Mouse (Mus musculus): Measurements from ENCODE around the gene Gmfb. TPM values are rescaled to one million over a fixed set of nuclear protein-coding genes. Genes with fewer than 3 reads are reported as not detected.
"Not testable (repeated sequence)": the region's sequence is repeated elsewhere in the genome, so short reads cannot be mapped to it uniquely, and the experiment has no call there.

Gmfb gene
- polyA plus RNA-seq, 1 experiment from 2014 or later: 76.1 TPM

GRCm38 (mm10) chr14:46831837-46832333, 9.8 kb upstream of the Gmfb start, which contains the start of gene Cgrrf1:
Gene Cgrrf1 (plus strand): TSS chr14:46832125.
- Histone ChIP-seq H3K27ac (ENCODE audit: low read length) (peak within 1 kb of the TSS; percentile 52), H3K4me2 (replicated peaks; ENCODE audit: low read depth, low read length) (peak within 1 kb of the TSS; percentile 64), H3K9me3 (ENCODE audit: low read length) (no peaks in the 10 kb centered on the region), H3K4me1 (ENCODE audit: insufficient read depth, low read length) (peaks cover 11% of the 10 kb centered on the region), H3K27me3 (ENCODE audit: insufficient read depth, low read length) (no peaks in the 10 kb centered on the region), H3K36me3 (ENCODE audit: insufficient read depth, low read length) (no peaks in the 10 kb centered on the region), H3K9ac (replicated peaks; ENCODE audit: low read length) (peak within 1 kb of the TSS; percentile 78), H3K4me3 (ENCODE audit: low read length) (peak within 1 kb of the TSS; percentile 65)
- under 1% methylated on average over 32 of the region's 32 CpGs for WGBS
- peak; percentile 100 for ATAC-seq (ENCODE audit: low FRiP score, low TSS enrichment)

GRCm38 (mm10) chr14:46831295-46831694, 9.3 kb upstream of the Gmfb start:
- H3K27me3 ChIP-seq (ENCODE audit: insufficient read depth, low read length): no peaks in the 10 kb centered on the region
- peak overlapping the region; percentile 65 for H3K4me3 ChIP-seq (ENCODE audit: low read length)
- peaks cover 11% of the 10 kb centered on the region for H3K4me1 ChIP-seq (ENCODE audit: insufficient read depth, low read length)
- no peaks in the 10 kb centered on the region for H3K36me3 ChIP-seq (ENCODE audit: insufficient read depth, low read length)
- peak overlapping the region; percentile 64 for H3K4me2 ChIP-seq (replicated peaks; ENCODE audit: low read depth, low read length)
- H3K27ac ChIP-seq (ENCODE audit: low read length): peak overlapping the region; percentile 46
- peak overlapping the region; percentile 78 for H3K9ac ChIP-seq (replicated peaks; ENCODE audit: low read length)
- 3% methylated on average over 4 of the region's 4 CpGs for WGBS
- no peaks in the 10 kb centered on the region for H3K9me3 ChIP-seq (ENCODE audit: low read length)
- ATAC-seq (ENCODE audit: low FRiP score, low TSS enrichment): no peak

DNA sequence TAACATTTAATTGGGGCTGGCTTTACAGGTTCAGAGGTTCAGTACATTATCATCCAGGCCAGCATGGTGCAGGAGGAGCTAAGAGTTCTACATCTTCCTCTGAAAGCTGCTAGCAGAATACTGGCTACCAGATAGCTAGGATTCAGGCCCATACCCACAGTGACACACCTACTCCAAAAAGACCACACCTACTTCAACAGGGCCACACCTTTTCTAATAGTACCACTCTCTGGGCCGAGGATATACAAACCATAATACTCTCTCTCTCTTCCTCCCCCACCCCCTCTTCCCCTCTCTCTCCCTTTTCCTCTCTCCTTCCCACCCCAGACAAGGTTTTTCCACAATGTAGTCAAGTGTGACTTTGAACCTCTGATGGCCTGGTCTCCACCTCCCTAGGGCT, 5.4 kb upstream of the Gmfb start:
- Histone ChIP-seq H3K36me3 (ENCODE audit: insufficient read depth, low read length) (no peaks in the 10 kb centered on the region), H3K27ac (ENCODE audit: low read length) (no peak overlapping the region), H3K4me3 (ENCODE audit: low read length) (no peak overlapping the region), H3K9me3 (ENCODE audit: low read length) (no peaks in the 10 kb centered on the region), H3K4me2 (replicated peaks; ENCODE audit: low read depth, low read length) (no peak overlapping the region), H3K4me1 (ENCODE audit: insufficient read depth, low read length) (peaks cover 6% of the 10 kb centered on the region; the same call in 1 of the 2 replicates), H3K9ac (replicated peaks; ENCODE audit: low read length) (no peak overlapping the region), H3K27me3 (ENCODE audit: insufficient read depth, low read length) (no peaks in the 10 kb centered on the region; the same call in 1 of the 2 replicates)
- ATAC-seq (ENCODE audit: low FRiP score, low TSS enrichment): no peak
- 48% methylated on average over 1 of the region's 1 CpGs for WGBS

DNA sequence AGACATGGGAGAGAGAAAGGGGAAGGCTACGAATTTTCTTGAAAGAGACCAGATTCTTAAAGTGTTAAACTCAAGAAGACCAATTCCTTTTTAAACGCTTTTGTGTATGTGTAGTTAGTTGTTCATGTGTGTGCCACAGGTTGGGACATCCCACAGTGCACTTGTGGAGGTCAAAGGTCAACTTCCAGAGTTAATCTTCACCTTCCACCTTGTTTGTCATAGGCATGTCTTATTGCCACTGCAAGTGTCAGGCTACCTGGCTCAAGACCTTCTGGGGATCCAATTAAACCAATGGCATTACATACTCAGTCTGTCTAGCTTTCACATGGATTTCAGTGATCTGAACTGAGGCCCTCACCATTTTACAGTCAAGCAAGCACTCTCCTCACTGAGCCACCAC, 2.0 kb upstream of the Gmfb start:
- H3K36me3 ChIP-seq (ENCODE audit: insufficient read depth, low read length): no peaks in the 10 kb centered on the region
- no peak for ATAC-seq (ENCODE audit: low FRiP score, low TSS enrichment)
- 80% methylated on average over 2 of the region's 2 CpGs for WGBS
- no peak overlapping the region for H3K27ac ChIP-seq (ENCODE audit: low read length)
- peaks cover 14% of the 10 kb centered on the region for H3K4me1 ChIP-seq (ENCODE audit: insufficient read depth, low read length)
- H3K9me3 ChIP-seq (ENCODE audit: low read length): no peaks in the 10 kb centered on the region
- no peaks in the 10 kb centered on the region; the same call in 1 of the 2 replicates for H3K27me3 ChIP-seq (ENCODE audit: insufficient read depth, low read length)
- H3K4me3 ChIP-seq (ENCODE audit: low read length): no peak overlapping the region
- no peak overlapping the region for H3K4me2 ChIP-seq (replicated peaks; ENCODE audit: low read depth, low read length)
- no peak overlapping the region for H3K9ac ChIP-seq (replicated peaks; ENCODE audit: low read length)

DNA sequence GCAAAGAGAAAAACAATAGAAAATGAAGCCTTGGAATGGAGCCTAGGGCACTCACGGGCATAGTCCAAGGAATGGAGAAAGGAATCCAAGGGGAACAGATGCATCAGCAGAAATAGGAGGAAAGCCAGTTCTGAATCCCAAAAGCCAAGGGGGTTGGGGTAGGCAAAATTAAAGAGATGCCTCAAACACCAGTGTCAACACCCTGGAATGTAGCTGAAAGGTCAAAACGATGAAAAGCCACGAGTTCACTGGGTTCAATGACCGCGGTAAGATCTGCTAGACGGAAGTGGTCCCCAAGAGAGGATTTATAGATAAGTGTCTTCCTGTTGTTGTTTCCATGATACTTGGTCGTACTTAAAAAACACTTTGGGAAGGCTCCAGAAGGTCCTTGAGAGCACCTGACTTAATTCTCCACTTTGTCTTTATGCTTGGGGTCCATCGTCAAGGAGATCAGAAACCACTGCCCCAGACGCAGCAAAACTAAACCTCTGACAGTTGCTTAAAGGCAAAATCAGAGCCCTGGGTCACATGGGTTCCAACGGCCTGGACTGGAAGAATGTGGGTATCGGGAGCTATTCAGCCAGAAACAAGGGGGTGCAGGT, 670 bp downstream of the Gmfb start:
- H3K27ac ChIP-seq (ENCODE audit: low read length): peak overlapping the region; percentile 95
- no peaks in the 10 kb centered on the region for H3K9me3 ChIP-seq (ENCODE audit: low read length)
- H3K9ac ChIP-seq (replicated peaks; ENCODE audit: low read length): peak overlapping the region; percentile 95
- peaks cover 6% of the 10 kb centered on the region; the same call in 1 of the 2 replicates for H3K36me3 ChIP-seq (ENCODE audit: insufficient read depth, low read length)
- no peak for ATAC-seq (ENCODE audit: low FRiP score, low TSS enrichment)
- peak overlapping the region; percentile 65 for H3K4me2 ChIP-seq (replicated peaks; ENCODE audit: low read depth, low read length)
- peaks cover 14% of the 10 kb centered on the region for H3K4me1 ChIP-seq (ENCODE audit: insufficient read depth, low read length)
- under 1% methylated on average over 11 of the region's 11 CpGs for WGBS
- peak overlapping the region; percentile 88 for H3K4me3 ChIP-seq (ENCODE audit: low read length)
- H3K27me3 ChIP-seq (ENCODE audit: insufficient read depth, low read length): no peaks in the 10 kb centered on the region; the same call in 1 of the 2 replicates

DNA sequence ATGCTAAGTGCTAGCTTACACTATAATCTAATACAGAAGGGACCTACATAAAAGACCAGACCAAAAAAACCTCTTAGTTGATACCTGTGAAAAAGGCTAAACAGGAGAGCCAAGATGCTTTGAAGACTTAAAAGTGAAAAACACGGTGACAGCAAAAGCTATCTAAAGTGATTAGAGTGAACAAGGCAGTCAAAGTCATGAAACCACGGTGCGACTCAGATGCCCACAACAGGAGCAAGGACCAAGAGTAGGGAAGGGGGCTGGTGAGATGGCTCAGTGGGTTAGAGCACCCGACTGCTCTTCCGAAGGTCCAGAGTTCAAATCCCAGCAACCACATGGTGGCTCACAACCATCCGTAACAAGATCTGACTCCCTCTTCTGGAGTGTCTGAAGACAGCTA, 2.1 kb downstream of the Gmfb start:
- H3K9ac ChIP-seq (replicated peaks; ENCODE audit: low read length); H3K4me3 ChIP-seq (ENCODE audit: low read length); H3K27ac ChIP-seq (ENCODE audit: low read length); H3K4me2 ChIP-seq (replicated peaks; ENCODE audit: low read depth, low read length); H3K9me3 ChIP-seq (ENCODE audit: low read length); H3K27me3 ChIP-seq (ENCODE audit: insufficient read depth, low read length); ATAC-seq (ENCODE audit: low FRiP score, low TSS enrichment): not testable (repeated sequence)
- H3K4me1 ChIP-seq (ENCODE audit: insufficient read depth, low read length): peaks cover 14% of the 10 kb centered on the region
- WGBS: 74% methylated on average over 5 of the region's 6 CpGs
- peaks cover 14% of the 10 kb centered on the region for H3K36me3 ChIP-seq (ENCODE audit: insufficient read depth, low read length)

DNA sequence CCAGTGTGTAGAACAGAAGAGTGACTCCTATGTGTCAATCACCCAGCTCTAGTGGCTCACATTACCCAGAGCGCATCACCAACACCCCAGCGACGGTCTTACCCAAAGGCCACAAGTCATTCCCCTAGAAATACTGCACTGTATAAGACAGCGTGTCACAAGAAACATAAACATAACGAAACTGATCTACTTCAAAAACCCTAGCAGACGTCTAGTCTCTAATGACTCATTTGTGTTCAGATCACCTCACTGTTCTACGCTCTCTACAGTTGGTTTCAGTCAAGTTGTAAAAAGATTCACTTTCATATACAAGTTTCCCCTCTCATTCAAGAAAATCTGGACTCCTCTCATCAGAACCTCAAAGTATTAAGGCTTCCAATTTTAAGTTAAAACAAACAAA, 3.3 kb downstream of the Gmfb start:
- no peaks in the 10 kb centered on the region; the same call in 1 of the 2 replicates for H3K27me3 ChIP-seq (ENCODE audit: insufficient read depth, low read length)
- no peak overlapping the region for H3K9ac ChIP-seq (replicated peaks; ENCODE audit: low read length)
- 81% methylated on average over 7 of the region's 7 CpGs for WGBS
- H3K27ac ChIP-seq (ENCODE audit: low read length): no peak overlapping the region
- H3K4me1 ChIP-seq (ENCODE audit: insufficient read depth, low read length): peaks cover 14% of the 10 kb centered on the region
- no peak overlapping the region for H3K4me3 ChIP-seq (ENCODE audit: low read length)
- H3K36me3 ChIP-seq (ENCODE audit: insufficient read depth, low read length): peaks cover 18% of the 10 kb centered on the region
- ATAC-seq (ENCODE audit: low FRiP score, low TSS enrichment): no peak
- no peak overlapping the region for H3K4me2 ChIP-seq (replicated peaks; ENCODE audit: low read depth, low read length)
- H3K9me3 ChIP-seq (ENCODE audit: low read length): no peaks in the 10 kb centered on the region

- H3K36me3 ChIP-seq (ENCODE audit: insufficient read depth, low read length): peaks cover 29% of the 10 kb centered on the region
- WGBS: 93% methylated on average over 8 of the region's 8 CpGs
- H3K4me3 ChIP-seq (ENCODE audit: low read length): no peak overlapping the region
Observed at GRCm38 (mm10) chr14:46816916-46817622, 5.0 kb downstream of the Gmfb start.

GRCm38 (mm10) chr14:46815640-46816039, 6.4 kb downstream of the Gmfb start:
- no peak overlapping the region for H3K4me2 ChIP-seq (replicated peaks; ENCODE audit: low read depth, low read length)
- no peak overlapping the region for H3K9ac ChIP-seq (replicated peaks; ENCODE audit: low read length)
- H3K27ac ChIP-seq (ENCODE audit: low read length): no peak overlapping the region
- peaks cover 7% of the 10 kb centered on the region for H3K4me1 ChIP-seq (ENCODE audit: insufficient read depth, low read length)
- H3K9me3 ChIP-seq (ENCODE audit: low read length): no peaks in the 10 kb centered on the region
- ATAC-seq (ENCODE audit: low FRiP score, low TSS enrichment): no peak
- H3K36me3 ChIP-seq (ENCODE audit: insufficient read depth, low read length): peaks cover 40% of the 10 kb centered on the region
- no peak overlapping the region for H3K4me3 ChIP-seq (ENCODE audit: low read length)
- H3K27me3 ChIP-seq (ENCODE audit: insufficient read depth, low read length): no peaks in the 10 kb centered on the region
- 91% methylated on average over 6 of the region's 6 CpGs for WGBS

More at GRCm38 (mm10) chr14:46816916-46817622, 5.0 kb downstream of the Gmfb start:
- no peak overlapping the region for H3K4me2 ChIP-seq (replicated peaks; ENCODE audit: low read depth, low read length)
- H3K9ac ChIP-seq (replicated peaks; ENCODE audit: low read length): no peak overlapping the region
- H3K27ac ChIP-seq (ENCODE audit: low read length): no peak overlapping the region
- no peaks in the 10 kb centered on the region for H3K9me3 ChIP-seq (ENCODE audit: low read length)
- no peaks in the 10 kb centered on the region for H3K27me3 ChIP-seq (ENCODE audit: insufficient read depth, low read length)
- ATAC-seq (ENCODE audit: low FRiP score, low TSS enrichment): no peak
- peaks cover 14% of the 10 kb centered on the region for H3K4me1 ChIP-seq (ENCODE audit: insufficient read depth, low read length)

DNA sequence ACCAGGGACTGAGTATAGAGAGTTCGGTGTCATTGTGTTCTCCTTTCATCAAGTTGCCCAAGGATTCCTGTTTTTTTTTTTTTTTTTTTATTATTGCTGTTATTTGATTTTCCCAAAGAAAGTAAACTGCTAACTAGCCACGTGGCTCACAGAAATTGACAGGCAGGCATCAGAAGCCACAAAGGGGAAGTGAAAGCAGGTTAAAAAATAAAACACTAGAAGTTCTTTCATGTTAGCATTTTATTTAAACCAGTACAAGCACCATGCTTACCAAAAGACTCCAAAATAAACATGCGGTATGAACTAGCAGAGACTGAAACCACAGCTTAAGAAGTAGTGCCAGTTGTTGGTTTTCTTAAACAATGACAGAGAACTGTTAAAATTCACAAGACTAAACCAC, 14.1 kb downstream of the Gmfb start:
- H3K4me1 ChIP-seq (ENCODE audit: insufficient read depth, low read length): no peaks in the 10 kb centered on the region
- no peak overlapping the region for H3K4me3 ChIP-seq (ENCODE audit: low read length)
- no peaks in the 10 kb centered on the region for H3K27me3 ChIP-seq (ENCODE audit: insufficient read depth, low read length)
- H3K27ac ChIP-seq (ENCODE audit: low read length): no peak overlapping the region
- no peak for ATAC-seq (ENCODE audit: low FRiP score, low TSS enrichment)
- 87% methylated on average over 3 of the region's 3 CpGs for WGBS
- H3K4me2 ChIP-seq (replicated peaks; ENCODE audit: low read depth, low read length): no peak overlapping the region
- no peaks in the 10 kb centered on the region for H3K9me3 ChIP-seq (ENCODE audit: low read length)
- no peak overlapping the region for H3K9ac ChIP-seq (replicated peaks; ENCODE audit: low read length)
- peaks cover 25% of the 10 kb centered on the region; the same call in 1 of the 2 replicates for H3K36me3 ChIP-seq (ENCODE audit: insufficient read depth, low read length)
